Mouse (Mus musculus): Measurements from ENCODE around the gene Map3k11. TPM values are rescaled to one million over a fixed set of nuclear protein-coding genes. Genes with fewer than 3 reads are reported as not detected.

Gene Map3k11
- polyA plus RNA-seq (2014; fragmentation: Nextera tagmentation; extraction: Ambion mirVana) = 16.7 and 22.4 TPM in 2 replicates

GRCm38 (mm10) chr19:5688200-5689087, at the start of gene Map3k11, which contains the start of gene Pcnx3:
Gene Map3k11 (plus strand): TSS chr19:5688742.
Gene Pcnx3 (minus strand): TSS chr19:5688908.
- Histone ChIP-seq H3K4me2 (ENCODE audit: low read length) (peak within 1 kb of the TSS; percentile 100), H3K9ac (ENCODE audit: low read length) (peak within 1 kb of the TSS; percentile 85), H3K4me1 (ENCODE audit: control insufficient read depth in 2 of 2, insufficient read depth in 2 of 2, low read length in 2 of 2) (peaks cover 16 to 43% of the 10 kb centered on the region in 2 experiments), H3K9me3 (ENCODE audit: control insufficient read depth, low read length) (no peaks in the 10 kb centered on the region), H3K36me3 (ENCODE audit: control insufficient read depth, insufficient read depth, low read length) (peaks cover 59% of the 10 kb centered on the region), H3K27me3 (ENCODE audit: control insufficient read depth, insufficient read depth, low read length) (no peaks in the 10 kb centered on the region), H3K4me3 (ENCODE audit: control insufficient read depth in 1 of 2, insufficient read depth in 1 of 2, low read depth in 1 of 2, low read length in 2 of 2) (peak within 1 kb of the TSS; percentile 52 to 95), H3K27ac (replicated peaks in 1 of 2; ENCODE audit: control insufficient read depth in 1 of 2, insufficient read depth in 1 of 2, low read depth in 2 of 2, low read length in 2 of 2) (peak within 1 kb of the TSS; percentile 87 to 95)
- under 1% methylated on average over 69 of the region's 69 CpGs for WGBS
- peak; percentile 87 for ATAC-seq (ENCODE audit: insufficient number of reproducible peaks, insufficient read depth, low FRiP score, low read depth)

- H3K27ac ChIP-seq (replicated peaks in 1 of 2; ENCODE audit: control insufficient read depth in 1 of 2, insufficient read depth in 1 of 2, low read depth in 2 of 2, low read length in 2 of 2) = peak overlapping the region; percentile 12 to 51; a peak in 3 of 4 replicates
- no peaks in the 10 kb centered on the region for H3K9me3 ChIP-seq (ENCODE audit: control insufficient read depth, low read length)
- no peak overlapping the region for H3K4me3 ChIP-seq (ENCODE audit: control insufficient read depth in 1 of 2, insufficient read depth in 1 of 2, low read depth in 1 of 2, low read length in 2 of 2)
- H3K36me3 ChIP-seq (ENCODE audit: control insufficient read depth, insufficient read depth, low read length) = peaks cover 69% of the 10 kb centered on the region
- H3K27me3 ChIP-seq (ENCODE audit: control insufficient read depth, insufficient read depth, low read length) = no peaks in the 10 kb centered on the region
- H3K4me1 ChIP-seq (ENCODE audit: control insufficient read depth in 2 of 2, insufficient read depth in 2 of 2, low read length in 2 of 2) = peaks cover 18 to 36% of the 10 kb centered on the region in 2 experiments
- H3K4me2 ChIP-seq (ENCODE audit: low read length) = no peak overlapping the region; the same call in 1 of the 2 replicates
- WGBS = 21% methylated on average over 9 of the region's 9 CpGs
- no peak for ATAC-seq (ENCODE audit: insufficient number of reproducible peaks, insufficient read depth, low FRiP score, low read depth)
- H3K9ac ChIP-seq (ENCODE audit: low read length) = peak overlapping the region; percentile 55
These were observed 48.2 kb upstream of the Map3k11 start for GRCm38 (mm10) chr19:5640339-5640738.

GRCm38 (mm10) chr19:5641021-5641420, 47.5 kb upstream of the Map3k11 start:
- Histone ChIP-seq H3K36me3 (ENCODE audit: control insufficient read depth, insufficient read depth, low read length) (peaks cover 76% of the 10 kb centered on the region), H3K4me1 (ENCODE audit: control insufficient read depth in 2 of 2, insufficient read depth in 2 of 2, low read length in 2 of 2) (peaks cover 18 to 36% of the 10 kb centered on the region in 2 experiments), H3K4me3 (ENCODE audit: control insufficient read depth in 1 of 2, insufficient read depth in 1 of 2, low read depth in 1 of 2, low read length in 2 of 2) (no peak overlapping the region), H3K27me3 (ENCODE audit: control insufficient read depth, insufficient read depth, low read length) (no peaks in the 10 kb centered on the region), H3K4me2 (ENCODE audit: low read length) (no peak overlapping the region), H3K9ac (ENCODE audit: low read length) (peak overlapping the region; percentile 55; the same call in 1 of the 2 replicates), H3K9me3 (ENCODE audit: control insufficient read depth, low read length) (no peaks in the 10 kb centered on the region), H3K27ac (replicated peaks in 1 of 2; ENCODE audit: control insufficient read depth in 1 of 2, insufficient read depth in 1 of 2, low read depth in 2 of 2, low read length in 2 of 2) (peak overlapping the region; percentile 12 to 51; a peak in 3 of 4 replicates)
- 85% methylated on average over 17 of the region's 17 CpGs for WGBS
- ATAC-seq (ENCODE audit: insufficient number of reproducible peaks, insufficient read depth, low FRiP score, low read depth) = no peak

- H3K4me2 ChIP-seq (ENCODE audit: low read length) = no peak overlapping the region
- 84% methylated on average over 8 of the region's 8 CpGs for WGBS
- no peaks in the 10 kb centered on the region for H3K27me3 ChIP-seq (ENCODE audit: control insufficient read depth, insufficient read depth, low read length)
- peaks cover 17 to 33% of the 10 kb centered on the region in 2 experiments for H3K4me1 ChIP-seq (ENCODE audit: control insufficient read depth in 2 of 2, insufficient read depth in 2 of 2, low read length in 2 of 2)
- H3K4me3 ChIP-seq (ENCODE audit: control insufficient read depth in 1 of 2, insufficient read depth in 1 of 2, low read depth in 1 of 2, low read length in 2 of 2) = no peak overlapping the region
- ATAC-seq (ENCODE audit: insufficient number of reproducible peaks, insufficient read depth, low FRiP score, low read depth) = no peak
- no peak overlapping the region for H3K9ac ChIP-seq (ENCODE audit: low read length)
- H3K9me3 ChIP-seq (ENCODE audit: control insufficient read depth, low read length) = no peaks in the 10 kb centered on the region
- peaks cover 82% of the 10 kb centered on the region for H3K36me3 ChIP-seq (ENCODE audit: control insufficient read depth, insufficient read depth, low read length)
- H3K27ac ChIP-seq (replicated peaks in 1 of 2; ENCODE audit: control insufficient read depth in 1 of 2, insufficient read depth in 1 of 2, low read depth in 2 of 2, low read length in 2 of 2) = no peak overlapping the region
These were observed 46.9 kb upstream of the Map3k11 start for GRCm38 (mm10) chr19:5641641-5642040.

- no peak overlapping the region for H3K9ac ChIP-seq (ENCODE audit: low read length)
- 94% methylated on average over 9 of the region's 9 CpGs for WGBS
These were observed 43.3 kb upstream of the Map3k11 start for GRCm38 (mm10) chr19:5645280-5645679.

GRCm38 (mm10) chr19:5646731-5647330, 41.7 kb upstream of the Map3k11 start:
- Histone ChIP-seq H3K9me3 (ENCODE audit: control insufficient read depth, low read length) (no peaks in the 10 kb centered on the region), H3K36me3 (ENCODE audit: control insufficient read depth, insufficient read depth, low read length) (peaks cover 77% of the 10 kb centered on the region), H3K4me2 (ENCODE audit: low read length) (no peak overlapping the region), H3K4me1 (ENCODE audit: control insufficient read depth in 2 of 2, insufficient read depth in 2 of 2, low read length in 2 of 2) (peaks cover 13 to 15% of the 10 kb centered on the region in 2 experiments), H3K27me3 (ENCODE audit: control insufficient read depth, insufficient read depth, low read length) (no peaks in the 10 kb centered on the region), H3K4me3 (ENCODE audit: control insufficient read depth in 1 of 2, insufficient read depth in 1 of 2, low read depth in 1 of 2, low read length in 2 of 2) (no peak overlapping the region), H3K9ac (ENCODE audit: low read length) (no peak overlapping the region), H3K27ac (replicated peaks in 1 of 2; ENCODE audit: control insufficient read depth in 1 of 2, insufficient read depth in 1 of 2, low read depth in 2 of 2, low read length in 2 of 2) (no peak overlapping the region)
- 89% methylated on average over 8 of the region's 8 CpGs for WGBS
- ATAC-seq (ENCODE audit: insufficient number of reproducible peaks, insufficient read depth, low FRiP score, low read depth) = no peak

More at GRCm38 (mm10) chr19:5645280-5645679, 43.3 kb upstream of the Map3k11 start:
- Histone ChIP-seq H3K4me1 (ENCODE audit: control insufficient read depth in 2 of 2, insufficient read depth in 2 of 2, low read length in 2 of 2) (peaks cover 16 to 23% of the 10 kb centered on the region in 2 experiments), H3K9me3 (ENCODE audit: control insufficient read depth, low read length) (no peaks in the 10 kb centered on the region), H3K4me3 (ENCODE audit: control insufficient read depth in 1 of 2, insufficient read depth in 1 of 2, low read depth in 1 of 2, low read length in 2 of 2) (no peak overlapping the region), H3K27me3 (ENCODE audit: control insufficient read depth, insufficient read depth, low read length) (no peaks in the 10 kb centered on the region), H3K4me2 (ENCODE audit: low read length) (no peak overlapping the region), H3K36me3 (ENCODE audit: control insufficient read depth, insufficient read depth, low read length) (peaks cover 77% of the 10 kb centered on the region), H3K27ac (replicated peaks in 1 of 2; ENCODE audit: control insufficient read depth in 1 of 2, insufficient read depth in 1 of 2, low read depth in 2 of 2, low read length in 2 of 2) (no peak overlapping the region)
- no peak for ATAC-seq (ENCODE audit: insufficient number of reproducible peaks, insufficient read depth, low FRiP score, low read depth)

- Histone ChIP-seq H3K27me3 (ENCODE audit: control insufficient read depth, insufficient read depth, low read length) (no peaks in the 10 kb centered on the region), H3K27ac (replicated peaks in 1 of 2; ENCODE audit: control insufficient read depth in 1 of 2, insufficient read depth in 1 of 2, low read depth in 2 of 2, low read length in 2 of 2) (peak overlapping the region; percentile 59 to 69; a peak in 3 of 4 replicates), H3K9me3 (ENCODE audit: control insufficient read depth, low read length) (no peaks in the 10 kb centered on the region), H3K4me1 (ENCODE audit: control insufficient read depth in 2 of 2, insufficient read depth in 2 of 2, low read length in 2 of 2) (peaks cover 13 to 15% of the 10 kb centered on the region in 2 experiments), H3K9ac (ENCODE audit: low read length) (no peak overlapping the region), H3K4me3 (ENCODE audit: control insufficient read depth in 1 of 2, insufficient read depth in 1 of 2, low read depth in 1 of 2, low read length in 2 of 2) (no peak overlapping the region), H3K4me2 (ENCODE audit: low read length) (no peak overlapping the region), H3K36me3 (ENCODE audit: control insufficient read depth, insufficient read depth, low read length) (peaks cover 77% of the 10 kb centered on the region)
- 92% methylated on average over 6 of the region's 6 CpGs for WGBS
- ATAC-seq (ENCODE audit: insufficient number of reproducible peaks, insufficient read depth, low FRiP score, low read depth) = no peak
These were observed 40.8 kb upstream of the Map3k11 start for GRCm38 (mm10) chr19:5647791-5648190.

Measured in heart, embryonic 14.5 days (tissue).